Mouse (Mus musculus) kidney, adult 2 months (tissue): ENCODE data around the gene Mthfsd.

Source experiments
- CTCF ChIP-seq: fragments of 200-500 bp; conservative IDR thresholded peaks from 2 replicates; pipeline ENCODE4 v1.5.1; 2011; ENCODE audit warnings: low read depth, mild to moderate bottlenecking, control low read depth, low read length, moderate library complexity, mixed read lengths; ENCODE audit not compliant: insufficient read depth, insufficient read length
- POLR2A ChIP-seq: fragments of 200-500 bp; IDR thresholded peaks from one replicate; pipeline ENCODE4 v1.6.1; 2011; ENCODE audit warnings: low read depth, low read length, control low read depth

DNA sequence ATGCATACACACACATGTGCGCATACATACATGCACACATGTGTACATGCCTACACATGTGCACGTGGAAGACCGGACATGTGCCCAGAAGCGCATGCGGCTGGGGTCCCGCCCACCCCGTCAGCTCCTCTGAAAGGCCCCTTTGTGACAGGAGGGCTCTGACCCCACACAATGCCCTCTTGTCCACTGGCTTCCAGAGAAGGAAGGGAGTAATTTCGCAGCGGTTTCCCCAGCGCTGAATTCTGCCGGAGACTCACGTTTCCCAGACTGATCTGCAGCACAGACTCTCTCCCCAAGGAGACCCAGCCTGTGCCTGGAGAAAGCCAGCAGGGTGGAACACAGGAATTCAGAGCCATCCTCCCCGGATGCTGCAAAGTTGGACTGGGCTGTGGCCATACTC lies 44.5 kb downstream of the Mthfsd start:
- TF ChIP-seq CTCF = no peak
- no peak for TF ChIP-seq POLR2A
